Mouse (Mus musculus) layer of hippocampus, adult 2 months (tissue): ENCODE results near the gene Map3k5. TPM values are rescaled to one million over a fixed set of nuclear protein-coding genes. Genes with fewer than 3 reads are reported as not detected.

ENCODE experiments used
- DNase-seq, 2 experiments: peaks; one replicate each; pipeline ENCODE4 v3.0.0; 2022; ENCODE audit warnings: low spot score in 2 of 2
- H3K27ac ChIP-seq: fragments of 200-600 bp; 2 replicates; pipeline ENCODE4 v1.8.1; 2022
- H3K4me3 ChIP-seq: fragments of 200-600 bp; 2 replicates; pipeline ENCODE4 v1.8.1; 2022; ENCODE audit warnings: mild to moderate bottlenecking
- CTCF ChIP-seq: fragments of 200-600 bp; conservative IDR thresholded peaks from 2 replicates; pipeline ENCODE4 v1.8.1; 2022; ENCODE audit warnings: antibody characterized with exemption, mild to moderate bottlenecking, moderate library complexity
- total RNA-seq, 2 experiments: library from RNA; stranded (reverse); gene quantifications; 2 replicates each; pipeline ENCODE4 v1.2.3; 2021

Map3k5 gene
- total RNA-seq, 2 experiments from 2014 or later = 30.6 to 33.1 TPM

GRCm38 (mm10) chr10:20069771-20070460 lies 135.6 kb downstream of the Map3k5 start:
- H3K4me3 ChIP-seq = no peak overlapping the region
- TF ChIP-seq CTCF = no peak
- H3K27ac ChIP-seq = no peak overlapping the region
- no peak for DNase-seq

- Histone ChIP-seq H3K27ac (no peak overlapping the region), H3K4me3 (no peak overlapping the region)
- DNase-seq = no peak
- TF ChIP-seq CTCF = no peak
Observed at GRCm38 (mm10) chr10:20070576-20071109, 136.4 kb downstream of the Map3k5 start.

- no peak overlapping the region for H3K4me3 ChIP-seq
- TF ChIP-seq CTCF = no peak
- no peak overlapping the region for H3K27ac ChIP-seq
- no peak for DNase-seq
Observed at GRCm38 (mm10) chr10:20071716-20072115, 137.4 kb downstream of the Map3k5 start.

GRCm38 (mm10) chr10:20073236-20073893 lies 139.1 kb downstream of the Map3k5 start:
- Histone ChIP-seq H3K4me3 (no peak overlapping the region), H3K27ac (no peak overlapping the region)
- peak; percentile 95 for TF ChIP-seq CTCF
- peak; percentile 56 to 85 for DNase-seq

- TF ChIP-seq CTCF = no peak
- Histone ChIP-seq H3K4me3 (no peak overlapping the region), H3K27ac (no peak overlapping the region)
- DNase-seq = no peak
Observed at GRCm38 (mm10) chr10:20076541-20077469, 142.5 kb downstream of the Map3k5 start.

- DNase-seq = no peak
- H3K27ac ChIP-seq = no peak overlapping the region
- H3K4me3 ChIP-seq = no peak overlapping the region
- TF ChIP-seq CTCF = no peak
Observed at GRCm38 (mm10) chr10:20078350-20078749, 144.1 kb downstream of the Map3k5 start.

GRCm38 (mm10) chr10:20087841-20088240 lies 153.6 kb downstream of the Map3k5 start:
- Histone ChIP-seq H3K4me3 (no peak overlapping the region), H3K27ac (no peak overlapping the region)
- no peak for DNase-seq
- TF ChIP-seq CTCF = no peak

GRCm38 (mm10) chr10:20089026-20089425 lies 154.8 kb downstream of the Map3k5 start:
- Histone ChIP-seq H3K27ac (peak overlapping the region; percentile 51), H3K4me3 (no peak overlapping the region)
- no peak for DNase-seq
- no peak for TF ChIP-seq CTCF

- no peak for TF ChIP-seq CTCF
- no peak for DNase-seq
- Histone ChIP-seq H3K27ac (no peak overlapping the region), H3K4me3 (no peak overlapping the region)
Observed at GRCm38 (mm10) chr10:20090171-20090570, 155.9 kb downstream of the Map3k5 start.

- Histone ChIP-seq H3K4me3 (no peak overlapping the region), H3K27ac (no peak overlapping the region)
- no peak for DNase-seq
- no peak for TF ChIP-seq CTCF
Observed at GRCm38 (mm10) chr10:20091416-20091815, 157.1 kb downstream of the Map3k5 start.

- H3K4me3 ChIP-seq = no peak overlapping the region
- no peak for TF ChIP-seq CTCF
- DNase-seq = no peak
- no peak overlapping the region for H3K27ac ChIP-seq
Observed at GRCm38 (mm10) chr10:20092371-20092770, 158.1 kb downstream of the Map3k5 start.

- no peak for DNase-seq
- Histone ChIP-seq H3K27ac (no peak overlapping the region), H3K4me3 (no peak overlapping the region)
- TF ChIP-seq CTCF = no peak
Observed at GRCm38 (mm10) chr10:20101456-20101855, 167.2 kb downstream of the Map3k5 start.
